Mouse (Mus musculus): ENCODE measurements at regions not wholly inside any gene's neighbourhood (a gene's known extent, or its start where the extent isn't known, plus 50 kb on each side); places are given as distances from the start of the nearest gene placed in this dataset.

DNA sequence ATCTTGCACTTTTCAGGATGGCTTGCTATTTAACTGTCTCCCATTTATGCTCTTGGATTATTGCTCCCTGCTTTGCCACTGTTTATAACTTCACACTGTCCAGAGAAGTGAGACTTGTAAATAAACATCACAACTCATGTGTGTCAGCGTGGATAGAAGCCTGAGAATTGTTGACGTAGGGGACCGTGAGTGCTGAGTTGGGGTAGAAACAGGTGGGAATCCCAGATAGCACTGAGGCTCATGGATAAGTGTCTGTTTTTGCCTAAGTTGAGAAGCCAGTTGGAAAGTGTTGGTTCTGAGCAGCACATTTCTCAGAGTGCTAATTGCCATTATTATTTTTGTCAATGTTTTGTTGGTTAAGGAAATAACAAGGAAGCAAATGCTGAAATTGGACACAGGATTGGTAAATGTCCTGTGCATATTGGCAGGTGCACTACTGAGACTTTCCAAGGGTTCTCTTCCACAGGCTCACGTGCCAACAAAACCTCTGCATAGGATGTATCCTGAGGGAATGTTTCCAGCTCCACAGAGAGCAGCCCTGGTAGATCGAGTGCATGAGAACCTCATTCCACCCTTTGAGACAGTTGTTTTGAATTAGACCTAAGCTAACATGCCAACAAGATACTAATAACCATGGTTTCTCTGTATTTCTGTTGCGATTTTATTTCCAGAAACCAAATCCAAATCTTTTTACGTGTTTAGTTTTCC lies 74.3 kb upstream of the Grb10 start:
- no peak for DNase-seq

DNA sequence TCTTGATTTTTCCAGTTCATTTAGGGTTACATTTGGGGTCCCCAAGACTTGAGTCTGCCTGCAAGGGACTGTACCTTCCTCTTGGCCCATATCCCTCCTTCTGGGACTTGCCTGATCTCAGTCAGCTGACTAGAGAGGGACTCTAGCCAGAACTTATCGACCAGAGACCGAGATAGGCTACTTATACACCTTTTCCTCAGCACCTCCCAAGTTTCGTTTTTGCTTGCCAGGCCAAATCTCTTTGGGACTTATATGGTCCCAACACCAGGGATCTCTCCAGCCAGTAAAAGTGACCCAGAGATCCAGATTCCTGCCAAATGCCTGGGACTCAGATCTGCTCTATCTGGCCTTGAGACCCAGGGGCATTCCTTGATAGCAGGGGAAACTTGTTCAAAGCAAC lies 69.2 kb upstream of the Grb10 start:
- DNase-seq, result no peak

DNA sequence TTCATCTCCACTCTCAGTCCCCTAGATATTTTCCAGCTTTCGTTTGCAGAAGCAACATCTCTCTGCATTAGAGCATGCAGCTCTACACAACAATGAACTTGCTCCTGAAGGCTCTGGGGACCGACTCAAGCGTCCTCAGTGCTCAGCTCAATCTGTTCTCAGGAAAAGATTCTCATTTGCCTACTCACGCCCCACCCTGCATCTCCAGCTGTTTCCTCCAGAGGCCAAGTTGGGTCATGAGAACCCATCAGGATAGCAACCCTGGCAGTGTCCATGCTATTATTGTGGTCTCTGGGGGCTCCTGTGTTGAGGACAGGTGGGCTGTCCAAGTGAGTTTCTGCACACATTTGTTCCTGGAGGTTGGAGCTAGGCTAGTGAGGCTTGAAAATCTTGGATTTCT lies 52.5 kb upstream of the Grb10 start:
- DNase-seq, result peak; percentile 5

DNA sequence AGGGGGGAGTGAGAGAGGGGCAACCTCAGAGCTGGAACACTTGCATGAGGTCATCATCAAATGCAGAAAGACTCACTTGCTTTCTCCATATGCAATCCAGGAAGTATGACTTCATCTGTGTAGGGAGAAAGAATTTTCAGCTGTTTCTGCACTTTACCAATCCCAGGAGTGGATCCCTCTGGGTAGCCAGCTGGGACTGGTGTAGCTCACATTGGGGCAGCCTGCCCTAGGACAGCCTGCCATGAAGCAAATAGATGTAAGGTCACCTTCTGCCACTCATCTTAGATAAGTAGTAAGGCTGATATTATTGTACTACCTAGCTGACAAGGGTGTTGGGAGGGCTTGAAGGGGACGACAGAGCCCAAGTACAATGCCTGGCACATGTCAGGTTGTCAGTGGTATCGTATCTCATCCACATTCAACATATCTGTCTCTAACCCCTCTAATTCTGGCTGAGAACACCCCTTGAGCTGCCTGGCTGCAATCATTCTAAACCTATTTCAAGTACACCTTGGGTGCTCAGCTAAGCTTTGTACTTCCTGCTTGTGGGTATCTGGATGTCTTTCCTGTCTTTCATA lies 51.4 kb upstream of the Grb10 start:
- no peak for DNase-seq
